Mouse (Mus musculus) heart, adult 2 months (tissue): ENCODE results near the gene Phip.

Experiments used
- CTCF ChIP-seq: fragments of 200-600 bp; IDR thresholded peaks from 2 replicates; pipeline ENCODE4 v1.8.1; 2022; ENCODE audit warnings: antibody characterized with exemption, mild to moderate bottlenecking, moderate library complexity
- EP300 ChIP-seq: fragments of 200-500 bp; IDR thresholded peaks from 2 replicates; pipeline ENCODE4 v1.6.1; 2011; ENCODE audit warnings: low read depth, low read length, control low read depth; ENCODE audit not compliant: insufficient read depth
- POLR2A ChIP-seq: fragments of 200-500 bp; IDR thresholded peaks from 2 replicates; pipeline ENCODE4 v1.6.1; 2011; ENCODE audit warnings: mild to moderate bottlenecking, low read depth, low read length, control low read depth; ENCODE audit not compliant: insufficient read depth

GRCm38 (mm10) chr9:82877078-82877477 is 98.2 kb downstream of the Phip start:
- no peak for TF ChIP-seq CTCF
- no peak for TF ChIP-seq POLR2A
- no peak for TF ChIP-seq EP300
